Mouse (Mus musculus) erythroblast, embryonic 14.5 days (primary cell): Measurements from ENCODE around the gene Thrap3.

Source experiments
- GATA1 ChIP-seq: IDR thresholded peaks from 2 replicates; pipeline ENCODE4 v1.6.1; 2012; ENCODE audit warnings: low read length, inconsistent platforms, mixed read lengths
- TAL1 ChIP-seq: IDR thresholded peaks from 3 replicates; pipeline ENCODE4 v1.6.1; 2012; ENCODE audit warnings: low read length, inconsistent platforms, mixed read lengths

DNA sequence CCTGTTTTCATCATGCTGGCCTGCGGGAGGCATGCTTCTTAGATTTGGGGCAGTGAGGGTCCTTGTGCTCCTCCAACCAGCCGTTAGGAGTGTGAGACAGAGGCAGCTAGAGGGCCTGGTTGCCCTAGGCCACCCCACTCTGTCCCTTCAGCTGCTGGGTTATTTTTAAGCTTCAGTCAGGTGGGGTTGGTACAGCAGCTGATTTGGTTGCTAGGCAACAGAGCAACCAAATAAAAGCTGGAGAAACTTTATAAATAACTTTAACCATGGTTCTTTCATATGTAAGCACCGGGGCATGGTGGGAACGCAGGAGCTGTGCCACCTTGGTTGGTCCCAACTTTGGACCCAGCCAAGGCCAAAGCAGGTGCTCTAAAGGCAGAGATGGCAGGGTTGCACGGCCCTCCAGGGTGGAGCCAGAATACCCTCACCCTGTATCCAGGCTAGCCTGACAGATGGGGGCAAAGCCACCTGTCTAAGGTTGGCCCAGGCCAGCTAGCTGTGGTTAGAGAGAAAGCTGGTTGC lies 35.2 kb upstream of the Thrap3 start:
- TF ChIP-seq TAL1, result no peak
- no peak for TF ChIP-seq GATA1
